Mouse (Mus musculus) natural killer cell, adult 2 months (primary cell): ENCODE results near the gene Olig2.

ENCODE experiments used
- DNase-seq, 2 experiments: peaks; one replicate each; pipeline ENCODE4 v3.0.0; 2022; ENCODE audit warnings: low spot score in 2 of 2

Olig2 gene

GRCm38 (mm10) chr16:91270982-91271549 lies 45.8 kb downstream of the Olig2 start:
- DNase-seq: no peak

- no peak for DNase-seq
Observed at GRCm38 (mm10) chr16:91271634-91272033, 46.4 kb downstream of the Olig2 start.
